Mouse (Mus musculus): ENCODE measurements around the gene Usp7. TPM values are rescaled to one million over a fixed set of nuclear protein-coding genes. Genes with fewer than 3 reads are reported as not detected.
A peak's percentile ranks its signal among the peaks of the same experiment; 100 is the strongest.
"Not testable (repeated sequence)": the region's sequence is repeated elsewhere in the genome, so short reads cannot be mapped to it uniquely, and the experiment has no call there.

Gene Usp7
- polyA plus RNA-seq, 1 experiment from 2014 or later: 17.1 TPM

GRCm38 (mm10) chr16:8767133-8768052 lies 24.7 kb downstream of the Usp7 start:
- Histone ChIP-seq H3K27ac (ENCODE audit: poor library complexity, severe bottlenecking) (no peak overlapping the region), H3K4me1 (replicated peaks) (peaks cover 5% of the 10 kb centered on the region; the same call in 1 of the 2 replicates), H3K36me3 (no peaks in the 10 kb centered on the region), H3K9ac (no peak overlapping the region), H3K4me3 (no peak overlapping the region), H3K4me2 (no peak overlapping the region), H3K9me3 (replicated peaks) (no peaks in the 10 kb centered on the region), H3K27me3 (replicated peaks) (0 out of 2 replicates have a peak, but pooled peaks cover 4% of the 10 kb centered on the region)
- 82% methylated on average over 11 of the region's 11 CpGs for WGBS
- ATAC-seq (ENCODE audit: insufficient number of reproducible peaks, low FRiP score): no peak

GRCm38 (mm10) chr16:8766196-8766595 lies 25.9 kb downstream of the Usp7 start:
- Histone ChIP-seq H3K27me3 (replicated peaks) (0 out of 2 replicates have a peak, but pooled peaks cover 4% of the 10 kb centered on the region), H3K27ac (ENCODE audit: poor library complexity, severe bottlenecking) (no peak overlapping the region), H3K4me3 (no peak overlapping the region), H3K4me2 (no peak overlapping the region), H3K4me1 (replicated peaks) (peaks cover 5% of the 10 kb centered on the region; the same call in 1 of the 2 replicates), H3K36me3 (no peaks in the 10 kb centered on the region), H3K9me3 (replicated peaks) (no peaks in the 10 kb centered on the region), H3K9ac (no peak overlapping the region)
- ATAC-seq (ENCODE audit: insufficient number of reproducible peaks, low FRiP score): no peak
- WGBS: 56% methylated on average over 9 of the region's 9 CpGs

- no peak overlapping the region for H3K27ac ChIP-seq (ENCODE audit: poor library complexity, severe bottlenecking)
- H3K36me3 ChIP-seq: no peaks in the 10 kb centered on the region
- WGBS: 52% methylated on average over 11 of the region's 11 CpGs
- peaks cover 5% of the 10 kb centered on the region; the same call in 1 of the 2 replicates for H3K4me1 ChIP-seq (replicated peaks)
- no peak overlapping the region for H3K4me3 ChIP-seq
- H3K27me3 ChIP-seq (replicated peaks): no peaks in the 10 kb centered on the region
- H3K9ac ChIP-seq: no peak overlapping the region
- H3K9me3 ChIP-seq (replicated peaks): no peaks in the 10 kb centered on the region
- no peak for ATAC-seq (ENCODE audit: insufficient number of reproducible peaks, low FRiP score)
- H3K4me2 ChIP-seq: no peak overlapping the region
These were observed 27.8 kb downstream of the Usp7 start for GRCm38 (mm10) chr16:8764124-8764907.

GRCm38 (mm10) chr16:8763028-8763427 lies 29.1 kb downstream of the Usp7 start:
- H3K27me3 ChIP-seq (replicated peaks): no peaks in the 10 kb centered on the region
- H3K4me1 ChIP-seq (replicated peaks): peaks cover 5% of the 10 kb centered on the region; the same call in 1 of the 2 replicates
- H3K27ac ChIP-seq (ENCODE audit: poor library complexity, severe bottlenecking): no peak overlapping the region
- no peak overlapping the region for H3K9ac ChIP-seq
- no peaks in the 10 kb centered on the region for H3K9me3 ChIP-seq (replicated peaks)
- H3K4me3 ChIP-seq: no peak overlapping the region
- no peak for ATAC-seq (ENCODE audit: insufficient number of reproducible peaks, low FRiP score)
- no peaks in the 10 kb centered on the region for H3K36me3 ChIP-seq
- no peak overlapping the region for H3K4me2 ChIP-seq
- 49% methylated on average over 6 of the region's 6 CpGs for WGBS

- 80% methylated on average over 2 of the region's 2 CpGs for WGBS
- no peak overlapping the region for H3K4me2 ChIP-seq
- H3K9ac ChIP-seq: no peak overlapping the region
- H3K36me3 ChIP-seq: no peaks in the 10 kb centered on the region
- ATAC-seq (ENCODE audit: insufficient number of reproducible peaks, low FRiP score): no peak
- no peaks in the 10 kb centered on the region for H3K27me3 ChIP-seq (replicated peaks)
- H3K9me3 ChIP-seq (replicated peaks): no peaks in the 10 kb centered on the region
- H3K4me1 ChIP-seq (replicated peaks): peaks cover 5% of the 10 kb centered on the region; the same call in 1 of the 2 replicates
- no peak overlapping the region for H3K4me3 ChIP-seq
- no peak overlapping the region for H3K27ac ChIP-seq (ENCODE audit: poor library complexity, severe bottlenecking)
These were observed 30.2 kb downstream of the Usp7 start for GRCm38 (mm10) chr16:8761894-8762293.

- WGBS: 85% methylated on average over 7 of the region's 7 CpGs
- H3K9me3 ChIP-seq (replicated peaks): no peaks in the 10 kb centered on the region
- no peak for ATAC-seq (ENCODE audit: insufficient number of reproducible peaks, low FRiP score)
These were observed 31.1 kb downstream of the Usp7 start for GRCm38 (mm10) chr16:8761005-8761404.

GRCm38 (mm10) chr16:8758979-8759378 lies 33.1 kb downstream of the Usp7 start:
- 65% methylated on average over 3 of the region's 3 CpGs for WGBS
- H3K4me3 ChIP-seq: no peak overlapping the region
- no peak overlapping the region for H3K9ac ChIP-seq
- H3K9me3 ChIP-seq (replicated peaks): no peaks in the 10 kb centered on the region
- H3K36me3 ChIP-seq: no peaks in the 10 kb centered on the region
- no peak overlapping the region for H3K4me2 ChIP-seq
- ATAC-seq (ENCODE audit: insufficient number of reproducible peaks, low FRiP score): no peak
- H3K27me3 ChIP-seq (replicated peaks): no peaks in the 10 kb centered on the region
- no peak overlapping the region for H3K27ac ChIP-seq (ENCODE audit: poor library complexity, severe bottlenecking)
- H3K4me1 ChIP-seq (replicated peaks): peaks cover 5% of the 10 kb centered on the region; the same call in 1 of the 2 replicates

More at GRCm38 (mm10) chr16:8761005-8761404, 31.1 kb downstream of the Usp7 start:
- H3K27ac ChIP-seq (ENCODE audit: poor library complexity, severe bottlenecking): no peak overlapping the region
- H3K4me1 ChIP-seq (replicated peaks): peaks cover 5% of the 10 kb centered on the region; the same call in 1 of the 2 replicates
- no peak overlapping the region for H3K4me3 ChIP-seq
- H3K36me3 ChIP-seq: no peaks in the 10 kb centered on the region
- H3K4me2 ChIP-seq: no peak overlapping the region
- no peaks in the 10 kb centered on the region for H3K27me3 ChIP-seq (replicated peaks)
- H3K9ac ChIP-seq: no peak overlapping the region

GRCm38 (mm10) chr16:8758193-8758592 lies 33.9 kb downstream of the Usp7 start:
- no peak overlapping the region for H3K4me3 ChIP-seq
- no peaks in the 10 kb centered on the region for H3K9me3 ChIP-seq (replicated peaks)
- H3K9ac ChIP-seq: no peak overlapping the region
- no peaks in the 10 kb centered on the region for H3K36me3 ChIP-seq
- H3K4me1 ChIP-seq (replicated peaks): peaks cover 5% of the 10 kb centered on the region; the same call in 1 of the 2 replicates
- H3K27me3 ChIP-seq (replicated peaks): no peaks in the 10 kb centered on the region
- H3K4me2 ChIP-seq: no peak overlapping the region
- 88% methylated on average over 2 of the region's 2 CpGs for WGBS
- no peak for ATAC-seq (ENCODE audit: insufficient number of reproducible peaks, low FRiP score)
- no peak overlapping the region for H3K27ac ChIP-seq (ENCODE audit: poor library complexity, severe bottlenecking)

- H3K27me3 ChIP-seq (replicated peaks); ATAC-seq (ENCODE audit: insufficient number of reproducible peaks, low FRiP score); H3K4me2 ChIP-seq; H3K4me3 ChIP-seq; H3K4me1 ChIP-seq (replicated peaks); H3K36me3 ChIP-seq; H3K9me3 ChIP-seq (replicated peaks); H3K27ac ChIP-seq (ENCODE audit: poor library complexity, severe bottlenecking); H3K9ac ChIP-seq: not testable (repeated sequence)
- 92% methylated on average over 6 of the region's 6 CpGs for WGBS
These were observed 34.5 kb downstream of the Usp7 start for GRCm38 (mm10) chr16:8757586-8757985.

GRCm38 (mm10) chr16:8752334-8752733 lies 39.8 kb downstream of the Usp7 start:
- Histone ChIP-seq H3K4me2 (no peak overlapping the region), H3K9me3 (replicated peaks) (no peaks in the 10 kb centered on the region), H3K4me1 (replicated peaks) (no peaks in the 10 kb centered on the region), H3K9ac (no peak overlapping the region), H3K27ac (ENCODE audit: poor library complexity, severe bottlenecking) (no peak overlapping the region), H3K36me3 (no peaks in the 10 kb centered on the region), H3K4me3 (no peak overlapping the region), H3K27me3 (replicated peaks) (no peaks in the 10 kb centered on the region)
- 55% methylated on average over 2 of the region's 2 CpGs for whole genome bisulfite sequencing
- ATAC-seq (ENCODE audit: insufficient number of reproducible peaks, low FRiP score): peak; percentile 69; the same call in 1 of the 2 replicates
